Mouse (Mus musculus) liver, embryonic 14.5 days (tissue): Measurements from ENCODE around the gene Sez6l. TPM values are rescaled to one million over a fixed set of nuclear protein-coding genes. Genes with fewer than 3 reads are reported as not detected.

Experiments
- ATAC-seq: fragments of 200-750 bp; cut with Nextera tagmentation; 2 replicates; pipeline ENCODE4 v1.8.0; 2017; ENCODE audit warnings: moderate number of reproducible peaks, mild to moderate bottlenecking, moderate library complexity; ENCODE audit not compliant: insufficient read depth
- DNase-seq, 3 experiments: peaks; one replicate each; pipeline ENCODE4 v3.0.0-alpha.2; 2012 to 2013; ENCODE audit warnings: low read depth in 3 of 3, low spot score in 3 of 3
- H3K27ac ChIP-seq: fragments of 300-500 bp; sonication (generic); 2 replicates; pipeline ENCODE4 v1.5.1; 2014; ENCODE audit warnings: moderate library complexity, mild to moderate bottlenecking, control low read depth, inconsistent platforms
- H3K27me3 ChIP-seq: fragments of 300-500 bp; sonication (generic); 2 replicates; pipeline ENCODE4 v1.6.1; 2014; ENCODE audit warnings: mild to moderate bottlenecking, low read length, moderate library complexity; ENCODE audit not compliant: control insufficient read depth, insufficient read depth
- H3K36me3 ChIP-seq: fragments of 300-500 bp; sonication (generic); replicated peaks from 2 replicates; pipeline ENCODE4 v1.6.1; 2014; ENCODE audit warnings: low read depth; ENCODE audit not compliant: control insufficient read depth, insufficient read depth
- H3K4me1 ChIP-seq, 2 experiments: fragments of 200-500 bp in 1 of 2; fragments of 300-500 bp in 1 of 2; sonication (generic) in 1 of 2; replicated peaks; 2 replicates each; pipeline ENCODE4 v1.6.1; 2012 to 2014; ENCODE audit warnings: antibody characterized with exemption in 1 of 2, inconsistent platforms in 1 of 2, low read length in 1 of 2; ENCODE audit not compliant: control insufficient read depth in 2 of 2, insufficient read depth in 2 of 2
- H3K4me2 ChIP-seq: fragments of 300-500 bp; sonication (generic); 2 replicates; pipeline ENCODE4 v1.6.1; 2014; ENCODE audit warnings: low read depth, mild to moderate bottlenecking, control low read depth, moderate library complexity
- H3K4me3 ChIP-seq, 2 experiments: fragments of 200-500 bp in 1 of 2; fragments of 300-500 bp in 1 of 2; sonication (generic) in 1 of 2; 2 replicates each; pipeline ENCODE4 v1.5.1; 2012 to 2014; ENCODE audit warnings: low read depth in 2 of 2, low read length in 2 of 2, mild to moderate bottlenecking in 2 of 2, control low read depth in 1 of 2, inconsistent platforms in 1 of 2, moderate library complexity in 1 of 2; ENCODE audit not compliant: insufficient read depth in 1 of 2
- H3K9ac ChIP-seq: fragments of 300-500 bp; sonication (generic); replicated peaks from 2 replicates; pipeline ENCODE4 v1.6.1; 2014; ENCODE audit warnings: mild to moderate bottlenecking, control low read depth, moderate library complexity
- H3K9me3 ChIP-seq: fragments of 300-500 bp; sonication (generic); 2 replicates; pipeline ENCODE4 v1.6.1; 2016; ENCODE audit warnings: low read length, mixed read lengths; ENCODE audit not compliant: control insufficient read depth
- CTCF ChIP-seq: IDR thresholded peaks from 2 replicates; pipeline ENCODE4 v1.5.1; 2016; ENCODE audit warnings: antibody characterized with exemption, low read depth, control low read depth
- EP300 ChIP-seq: IDR thresholded peaks from 2 replicates; pipeline ENCODE4 v1.6.1; 2016; ENCODE audit warnings: antibody characterized with exemption, low read depth
- WGBS: fragments of 180-500 bp; shearing (Covaris S2); extraction: QIAGEN DNeasy Blood & Tissue Kit; methylation state at CpG from one replicate; pipeline ENCODE4 v1.1.7; 2014; ENCODE audit not compliant: insufficient replicate concordance; 5-methylcytosine and 5-hydroxymethylcytosine counted together
- polyA plus RNA-seq, 2 experiments: library from polyadenylated mRNA; depleted of rRNA in 1 of 2; stranded (reverse) in 1 of 2; unstranded in 1 of 2; fragments of >200 nt; fragmentation: Nextera tagmentation in 1 of 2; extraction: Ambion mirVana in 1 of 2; gene quantifications; 2 replicates each; pipeline versions ENCODE4 v1.2.1 to v1.2.3; 2012 to 2014

The Sez6l gene
- polyA plus RNA-seq, 2 experiments: 0.03 TPM; not detected in 1

- no peak overlapping the region for H3K4me2 ChIP-seq
- H3K27ac ChIP-seq: no peak overlapping the region
- ATAC-seq (no peak), DNase-seq (no peak)
- H3K36me3 ChIP-seq: no peaks in the 10 kb centered on the region
- H3K27me3 ChIP-seq: no peaks in the 10 kb centered on the region
- WGBS: 53% methylated on average over 17 of the region's 17 CpGs
- H3K9ac ChIP-seq: no peak overlapping the region
- H3K4me1 ChIP-seq: no peaks in the 10 kb centered on the region
- TF ChIP-seq EP300 (no peak), CTCF (no peak)
- H3K9me3 ChIP-seq: no peaks in the 10 kb centered on the region
- H3K4me3 ChIP-seq: no peak overlapping the region
Measured at GRCm38 (mm10) chr5:112551975-112552728, 24.8 kb downstream of the Sez6l start.

GRCm38 (mm10) chr5:112548846-112549620 is 28.0 kb downstream of the Sez6l start:
- H3K4me3 ChIP-seq: no peak overlapping the region
- no peaks in the 10 kb centered on the region for H3K4me1 ChIP-seq
- no peaks in the 10 kb centered on the region for H3K9me3 ChIP-seq
- no peak overlapping the region for H3K27ac ChIP-seq
- no peak for TF ChIP-seq EP300
- TF ChIP-seq CTCF: no peak
- H3K36me3 ChIP-seq: no peaks in the 10 kb centered on the region
- ATAC-seq (no peak), DNase-seq (no peak)
- no peak overlapping the region for H3K9ac ChIP-seq
- no peak overlapping the region for H3K4me2 ChIP-seq
- WGBS: 63% methylated on average over 12 of the region's 12 CpGs
- H3K27me3 ChIP-seq: no peaks in the 10 kb centered on the region

- ATAC-seq (no peak), DNase-seq (no peak)
- H3K36me3 ChIP-seq: no peaks in the 10 kb centered on the region
- H3K27ac ChIP-seq: no peak overlapping the region
- H3K27me3 ChIP-seq: no peaks in the 10 kb centered on the region
- H3K4me2 ChIP-seq: no peak overlapping the region
- no peaks in the 10 kb centered on the region for H3K4me1 ChIP-seq
- no peaks in the 10 kb centered on the region for H3K9me3 ChIP-seq
- 30% methylated on average over 6 of the region's 6 CpGs for WGBS
- no peak overlapping the region for H3K4me3 ChIP-seq
- H3K9ac ChIP-seq: no peak overlapping the region
- TF ChIP-seq EP300 (no peak), CTCF (no peak)
Measured at GRCm38 (mm10) chr5:112546771-112547170, 30.2 kb downstream of the Sez6l start.

- Histone ChIP-seq H3K36me3 (no peaks in the 10 kb centered on the region), H3K27me3 (no peaks in the 10 kb centered on the region), H3K27ac (no peak overlapping the region), H3K9ac (no peak overlapping the region), H3K4me1 (no peaks in the 10 kb centered on the region), H3K4me2 (no peak overlapping the region), H3K4me3 (no peak overlapping the region), H3K9me3 (no peaks in the 10 kb centered on the region)
- ATAC-seq (no peak), DNase-seq (no peak)
- 26% methylated on average over 3 of the region's 3 CpGs for WGBS
- TF ChIP-seq CTCF (no peak), EP300 (no peak)
Measured at GRCm38 (mm10) chr5:112538295-112538694, 38.7 kb downstream of the Sez6l start.

- Histone ChIP-seq H3K27ac (no peak overlapping the region), H3K4me1 (no peaks in the 10 kb centered on the region), H3K4me3 (no peak overlapping the region), H3K9ac (no peak overlapping the region), H3K9me3 (no peaks in the 10 kb centered on the region), H3K4me2 (no peak overlapping the region), H3K27me3 (no peaks in the 10 kb centered on the region), H3K36me3 (no peaks in the 10 kb centered on the region)
- ATAC-seq (no peak), DNase-seq (no peak)
- 67% methylated on average over 12 of the region's 12 CpGs for WGBS
- no peak for TF ChIP-seq EP300
- TF ChIP-seq CTCF: no peak
Measured at GRCm38 (mm10) chr5:112535868-112536267, 41.1 kb downstream of the Sez6l start.
